7 mouse cellular contexts compared by ENCODE assay signal in the genomic region with DNA sequence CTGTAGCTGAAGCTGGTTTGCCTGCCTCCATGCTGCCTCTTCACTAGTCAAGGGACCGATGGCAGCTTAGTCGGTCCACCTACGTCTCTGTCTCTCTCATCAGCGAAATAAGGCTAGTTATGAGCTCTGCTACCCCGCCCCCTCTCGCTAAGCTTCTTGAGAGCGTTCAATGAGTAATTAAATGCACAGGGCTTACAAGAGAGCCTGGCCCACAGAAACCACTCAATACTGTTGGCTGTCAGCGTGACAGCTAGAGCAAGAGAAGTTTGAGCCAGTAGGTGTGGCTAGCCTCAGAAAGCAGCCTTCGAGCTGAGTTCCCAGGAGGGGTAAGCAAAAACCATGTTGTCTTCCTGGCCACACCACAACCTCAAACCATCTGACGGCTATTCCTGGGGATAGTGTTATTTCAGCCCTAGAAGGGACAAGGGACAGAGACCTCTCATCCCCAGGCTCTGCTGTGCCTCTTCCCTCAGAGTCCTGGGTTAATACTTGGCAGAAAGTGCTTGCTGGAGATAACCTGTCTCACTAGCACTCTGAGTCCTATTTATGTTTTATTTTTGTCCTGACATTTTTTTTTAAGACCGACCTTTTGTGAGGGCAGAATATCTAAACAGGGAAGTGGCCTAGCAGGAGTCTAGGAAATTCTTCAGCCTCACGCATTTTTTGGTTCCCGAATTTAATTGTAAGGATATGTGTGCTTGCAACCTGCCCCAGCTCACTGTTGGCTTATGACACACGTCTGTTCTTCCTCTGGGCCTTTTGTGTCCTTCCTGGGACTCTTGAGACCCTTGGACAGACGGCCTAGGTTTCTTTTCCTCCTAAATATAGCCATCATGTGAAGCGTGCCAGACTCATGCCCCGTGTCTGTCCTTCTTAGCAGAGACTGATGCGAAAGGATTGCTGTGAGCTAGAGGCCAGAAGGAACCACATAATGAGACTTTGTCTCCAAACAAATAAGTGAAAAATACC.
DNase-seq lines count a peak whose midpoint lies in the region; ATAC-seq lines count a peak whose summit lies in the region.

No protein-coding gene starts in this region.

- intact Hi-C loops in heart, postnatal 10 days (cut with DNase I): no loop called here

- 65% methylated on average over 18 of the region's 18 CpGs for WGBS in forebrain, embryonic 10.5 days
- 56% methylated on average over 18 of the region's 18 CpGs for WGBS in midbrain, embryonic 12.5 days

- no peaks in the 10 kb centered on the region for H3K36me3 ChIP-seq in forebrain, embryonic 10.5 days (replicated peaks)
- H3K36me3 ChIP-seq in midbrain, embryonic 12.5 days: no peaks in the 10 kb centered on the region

- H3K27ac ChIP-seq in forebrain, embryonic 10.5 days: peak overlapping the region; percentile 63
- no peak overlapping the region for H3K27ac ChIP-seq in midbrain, embryonic 12.5 days (replicated peaks)

- ATAC-seq in midbrain, embryonic 12.5 days (ENCODE audit: low FRiP score, low read depth): peak; percentile 82

- no peaks in the 10 kb centered on the region for H3K27me3 ChIP-seq in forebrain, embryonic 10.5 days (ENCODE audit: poor library complexity, severe bottlenecking)
- no peaks in the 10 kb centered on the region for H3K27me3 ChIP-seq in midbrain, embryonic 12.5 days

- H3K4me2 ChIP-seq in midbrain, embryonic 12.5 days (replicated peaks): no peak overlapping the region; the same call in 1 of the 2 replicates

- H3K9ac ChIP-seq in midbrain, embryonic 12.5 days (replicated peaks): no peak overlapping the region

- H3K9me3 ChIP-seq in forebrain, embryonic 10.5 days: no peaks in the 10 kb centered on the region
- no peaks in the 10 kb centered on the region for H3K9me3 ChIP-seq in midbrain, embryonic 12.5 days

- peaks cover 18% of the 10 kb centered on the region for H3K4me1 ChIP-seq in forebrain, embryonic 10.5 days
- peaks cover 12% of the 10 kb centered on the region for H3K4me1 ChIP-seq in midbrain, embryonic 12.5 days

- DNase-seq in embryo, embryonic 10.5 days (ENCODE audit: low spot score): peak; percentile 38
- peak; percentile 18 for DNase-seq in forebrain, embryonic 10.5 days (ENCODE audit: extremely low spot score, low spot score)
- DNase-seq in heart, postnatal 10 days: peak; percentile 49 to 65
- DNase-seq in ovary, adult 18-20 months (ENCODE audit: low spot score): no peak
- DNase-seq in cerebellum, postnatal 25 days: no peak
- DNase-seq in adrenal gland, postnatal 10 days: no peak

- no peak overlapping the region for H3K4me3 ChIP-seq in forebrain, embryonic 10.5 days
- no peak overlapping the region for H3K4me3 ChIP-seq in midbrain, embryonic 12.5 days

Comparison
In these comparisons a context has a peak if more than half of its experiments do, and no peak if none do; other contexts are left out.
1. DNase-seq: peak in embryo, embryonic 10.5 days (single experiment), forebrain, embryonic 10.5 days (single experiment) and heart, postnatal 10 days (2 of 2); none in ovary, adult 18-20 months (single experiment), cerebellum, postnatal 25 days (0 of 2) and adrenal gland, postnatal 10 days (single experiment).